Mouse (Mus musculus) heart, embryonic 15.5 days (tissue): ENCODE measurements around the gene Hmgn3. TPM values are rescaled to one million over a fixed set of nuclear protein-coding genes. Genes with fewer than 3 reads are reported as not detected.

Source experiments
- polyA plus RNA-seq: library from polyadenylated mRNA; unstranded; fragments of >200 nt; fragmentation: Nextera tagmentation; extraction: Ambion mirVana; gene quantifications from 2 replicates; pipeline ENCODE4 v1.2.1, GENCODE M21; 2015

Hmgn3 gene
- polyA plus RNA-seq, 1 experiment from 2014 or later: 131 TPM

Other genes with a start within 250 kb of the Hmgn3 start
- gene Phip, start 171.2 kb downstream of the Hmgn3 start, polyA plus RNA-seq: 46.5 and 47.4 TPM in 2 replicates